Mouse (Mus musculus): ENCODE measurements around the gene Btg2.

GRCm38 (mm10) chr1:134048759-134049158, 30.2 kb downstream of the Btg2 start:
- peak; percentile 64 for TF ChIP-seq CTCF (IDR thresholded peaks at IDR 0.05; ENCODE audit: control insufficient read depth, insufficient read depth, insufficient read length)
- no peak for TF ChIP-seq USF1 (IDR thresholded peaks at IDR 0.05; ENCODE audit: low read depth)
- no peak for TF ChIP-seq MAX (IDR thresholded peaks at IDR 0.05)
- no peak for TF ChIP-seq MYOG (IDR thresholded peaks at IDR 0.05; ENCODE audit: control insufficient read depth, extremely low read depth, insufficient read length)
